Mouse (Mus musculus) heart, adult 2 months (tissue): ENCODE measurements at regions not wholly inside any gene's neighbourhood (a gene's known extent, or its start where the extent isn't known, plus 50 kb on each side); places are given as distances from the start of the nearest gene placed in this dataset.

Experiments used
- DNase-seq, 2 experiments: peaks; one replicate each; pipeline ENCODE4 v3.0.0; 2021
- H3K27ac ChIP-seq: fragments of 200-600 bp; 2 replicates; pipeline ENCODE4 v1.8.1; 2022
- H3K27me3 ChIP-seq: fragments of 200-500 bp; 2 replicates; pipeline ENCODE4 v1.6.1; 2012; ENCODE audit warnings: mild to moderate bottlenecking, low read length, inconsistent platforms, mixed read lengths; ENCODE audit not compliant: control insufficient read depth, insufficient read depth
- H3K36me3 ChIP-seq: fragments of 200-500 bp; 2 replicates; pipeline ENCODE4 v1.6.1; 2012; ENCODE audit warnings: low read length, inconsistent platforms; ENCODE audit not compliant: control insufficient read depth, insufficient read depth
- H3K4me1 ChIP-seq: fragments of 200-500 bp; 2 replicates; pipeline ENCODE4 v1.6.1; 2011; ENCODE audit warnings: low read length; ENCODE audit not compliant: control insufficient read depth, insufficient read depth
- H3K4me3 ChIP-seq: fragments of 200-600 bp; 2 replicates; pipeline ENCODE4 v1.8.1; 2022
- H3K79me2 ChIP-seq: fragments of 200-500 bp; replicated peaks from 2 replicates; pipeline ENCODE4 v1.6.1; 2012; ENCODE audit warnings: mild to moderate bottlenecking, inconsistent platforms, low read length, moderate library complexity, mixed read lengths; ENCODE audit not compliant: control insufficient read depth, insufficient read depth
- H3K9ac ChIP-seq: fragments of 200-500 bp; 2 replicates; pipeline ENCODE4 v1.6.1; 2012; ENCODE audit warnings: low read depth, mild to moderate bottlenecking, control low read depth, inconsistent platforms, low read length, mixed read lengths
- CTCF ChIP-seq: fragments of 200-600 bp; IDR thresholded peaks from 2 replicates; pipeline ENCODE4 v1.8.1; 2022; ENCODE audit warnings: antibody characterized with exemption, mild to moderate bottlenecking, moderate library complexity
- EP300 ChIP-seq: fragments of 200-500 bp; IDR thresholded peaks from 2 replicates; pipeline ENCODE4 v1.6.1; 2011; ENCODE audit warnings: low read depth, low read length, control low read depth; ENCODE audit not compliant: insufficient read depth
- POLR2A ChIP-seq: fragments of 200-500 bp; IDR thresholded peaks from 2 replicates; pipeline ENCODE4 v1.6.1; 2011; ENCODE audit warnings: mild to moderate bottlenecking, low read depth, low read length, control low read depth; ENCODE audit not compliant: insufficient read depth
- WGBS: fragments of 180-500 bp; shearing (Covaris S2); methylation state at CpG from one replicate; pipeline ENCODE4 v1.1.7; 2018; 5-methylcytosine and 5-hydroxymethylcytosine counted together
- intact Hi-C: fragments of 180-260 bp; cut with DNase I; formaldehyde crosslinking; loops from one replicate; pipeline ENCODE4 v1.15.1; 2025

GRCm38 (mm10) chr19:28087607-28088546, 76.9 kb upstream of the Rfx3 start:
- Histone ChIP-seq H3K27me3 (no peaks in the 10 kb centered on the region), H3K79me2 (no peaks in the 10 kb centered on the region), H3K4me1 (no peaks in the 10 kb centered on the region), H3K4me3 (no peak overlapping the region), H3K9ac (no peak overlapping the region), H3K36me3 (no peaks in the 10 kb centered on the region), H3K27ac (no peak overlapping the region)
- WGBS = 81% methylated on average over 12 of the region's 12 CpGs
- TF ChIP-seq CTCF (no peak), POLR2A (no peak), EP300 (no peak)
- DNase-seq = no peak
- intact Hi-C loops = no loop called here

DNA sequence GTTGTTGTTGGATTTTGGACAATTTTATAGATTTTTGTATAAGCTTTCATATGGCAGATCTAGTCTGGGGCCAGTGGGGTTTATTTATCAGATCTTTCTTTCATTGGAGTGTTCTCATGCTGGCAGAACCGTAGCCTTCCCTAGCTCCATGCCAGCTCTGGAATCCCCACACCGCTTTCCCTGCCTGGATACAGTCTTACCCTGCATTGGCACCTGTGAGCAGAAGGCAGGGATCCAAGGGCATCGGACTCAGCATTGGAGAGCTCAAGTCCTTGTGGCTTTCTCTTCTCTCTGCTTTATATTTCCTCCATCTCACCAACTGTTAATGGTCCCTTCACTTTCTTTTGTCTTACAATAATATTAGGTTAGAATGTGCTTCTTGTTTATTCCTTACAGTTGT, 59.4 kb upstream of the Rfx3 start:
- intact Hi-C loops = no loop called here
- WGBS = 71% methylated on average over 3 of the region's 3 CpGs
- no peaks in the 10 kb centered on the region for H3K36me3 ChIP-seq
- H3K27ac ChIP-seq = no peak overlapping the region
- no peaks in the 10 kb centered on the region for H3K27me3 ChIP-seq
- TF ChIP-seq CTCF (no peak), EP300 (no peak), POLR2A (no peak)
- H3K4me1 ChIP-seq = no peaks in the 10 kb centered on the region
- H3K9ac ChIP-seq = no peak overlapping the region
- no peaks in the 10 kb centered on the region for H3K79me2 ChIP-seq
- no peak overlapping the region for H3K4me3 ChIP-seq
- DNase-seq = no peak
